Mouse (Mus musculus) liver, adult (tissue): ENCODE results near the gene Ppil3.

Experiments
- GATA4 ChIP-seq: IDR thresholded peaks from 2 replicates; pipeline ENCODE4 v1.6.1; 2014; ENCODE audit warnings: mild to moderate bottlenecking, low read length; ENCODE audit not compliant: insufficient replicate concordance

Gene Ppil3

GRCm38 (mm10) chr1:58391421-58392267 is 53.6 kb downstream of the Ppil3 start:
- no peak for TF ChIP-seq GATA4

GRCm38 (mm10) chr1:58382586-58383281 is 62.6 kb downstream of the Ppil3 start:
- no peak for TF ChIP-seq GATA4
